ENCODE assay signal across 17 mouse cellular contexts in genomic region chr2:165976874-165977273, GRCm38 (mm10). TPM values are rescaled to one million over a fixed set of nuclear protein-coding genes. Genes with fewer than 3 reads are reported as not detected.
DNase-seq lines count a peak whose midpoint lies in the region; ATAC-seq and TF ChIP-seq lines count a peak whose summit lies in the region.
"Had no signal": no experiment of that assay in that cellular context is flagged by ENCODE, and none has a peak within 500 bp of the region (broad histone marks: within the 10 kb centered on the region; RNA-seq: fewer than 3 reads in every experiment).

No protein-coding gene starts in this region.

- H3K4me2 ChIP-seq in liver, embryonic 13.5 days = no peak overlapping the region; the same call in 1 of the 2 replicates
- H3K4me2 ChIP-seq in forebrain, embryonic 12.5 days = no peak overlapping the region
- H3K4me2 ChIP-seq: neural tube, embryonic 12.5 days had no signal

- no peak overlapping the region for H3K9ac ChIP-seq in liver, embryonic 13.5 days
- H3K9ac ChIP-seq in forebrain, embryonic 12.5 days = no peak overlapping the region
- H3K9ac ChIP-seq: neural tube, embryonic 12.5 days had no signal

- DNase-seq in gastrocnemius, adult 2 months = no peak
- no peak for DNase-seq in gastrocnemius, postnatal 4 days (ENCODE audit: low spot score in 2 of 2)
- peak; percentile 42 for DNase-seq in A20 (ENCODE audit: low read depth, low spot score)
- no peak for DNase-seq in liver, embryonic 13.5 days
- no peak for DNase-seq in retina, embryonic 14.5 days (ENCODE audit: low spot score)
- no peak for DNase-seq in cerebellum, adult 8-10 months
- DNase-seq: adrenal gland, adult 8-10 months; layer of hippocampus, adult 9-11 months; left cerebral cortex, postnatal 4 days; midbrain, embryonic 14.5 days; retina, postnatal 1 day; thymus, adult 18-20 months had no signal

- TF ChIP-seq CTCF in gastrocnemius, adult 2 months (IDR thresholded peaks at IDR 0.05) = no peak

- peak; percentile 54 for ATAC-seq in liver, embryonic 13.5 days (ENCODE audit: low read depth)
- no peak for ATAC-seq in forebrain, embryonic 12.5 days (ENCODE audit: low FRiP score)
- ATAC-seq: hindbrain, postnatal 0 days had no signal

- peak overlapping the region; percentile 74 for H3K27ac ChIP-seq in gastrocnemius, adult 2 months
- peak overlapping the region; percentile 52 for H3K27ac ChIP-seq in brown adipose tissue, adult 24 weeks (replicated peaks; ENCODE audit: low read depth, low read length)
- H3K27ac ChIP-seq in liver, embryonic 13.5 days = no peak overlapping the region
- no peak overlapping the region for H3K27ac ChIP-seq in forebrain, embryonic 12.5 days
- H3K27ac ChIP-seq: hindbrain, postnatal 0 days; kidney, postnatal 0 days; neural tube, embryonic 12.5 days had no signal

- no peak overlapping the region for H3K4me3 ChIP-seq in gastrocnemius, adult 2 months
- H3K4me3 ChIP-seq in brown adipose tissue, adult 24 weeks (ENCODE audit: insufficient read depth, low read depth, low read length) = no peak overlapping the region
- no peak overlapping the region for H3K4me3 ChIP-seq in liver, embryonic 13.5 days (replicated peaks)
- H3K4me3 ChIP-seq in forebrain, embryonic 12.5 days (replicated peaks) = no peak overlapping the region
- H3K4me3 ChIP-seq: neural tube, embryonic 12.5 days had no signal

- 36% methylated on average over 5 of the region's 5 CpGs for WGBS in liver, embryonic 13.5 days (ENCODE audit: insufficient replicate concordance)
- WGBS in forebrain, embryonic 12.5 days = 65% methylated on average over 5 of the region's 5 CpGs

- H3K36me3 ChIP-seq in liver, embryonic 13.5 days = no peaks in the 10 kb centered on the region
- no peaks in the 10 kb centered on the region for H3K36me3 ChIP-seq in forebrain, embryonic 12.5 days (replicated peaks)
- H3K36me3 ChIP-seq: neural tube, embryonic 12.5 days had no signal

- peaks cover 23% of the 10 kb centered on the region for H3K4me1 ChIP-seq in brown adipose tissue, adult 24 weeks (ENCODE audit: control insufficient read depth, insufficient read depth, insufficient read length, low read length)
- peaks cover 21% of the 10 kb centered on the region for H3K4me1 ChIP-seq in liver, embryonic 13.5 days (replicated peaks)
- H3K4me1 ChIP-seq in forebrain, embryonic 12.5 days = no peaks in the 10 kb centered on the region
- H3K4me1 ChIP-seq: neural tube, embryonic 12.5 days had no signal

- no peaks in the 10 kb centered on the region for H3K9me3 ChIP-seq in liver, embryonic 13.5 days (replicated peaks)
- 0 out of 2 replicates have a peak, but pooled peaks cover 3% of the 10 kb centered on the region for H3K9me3 ChIP-seq in forebrain, embryonic 12.5 days
- H3K9me3 ChIP-seq: neural tube, embryonic 12.5 days had no signal

- intact Hi-C loops in gastrocnemius, adult 2 months (cut with DNase I) = no loop called here

- no peaks in the 10 kb centered on the region for H3K27me3 ChIP-seq in liver, embryonic 13.5 days
- no peaks in the 10 kb centered on the region for H3K27me3 ChIP-seq in forebrain, embryonic 12.5 days
- H3K27me3 ChIP-seq: neural tube, embryonic 12.5 days had no signal

RNA-seq across cellular contexts. Expression of gene Ncoa3, which starts 15.6 kb away (rescaled TPM):
- total RNA-seq in gastrocnemius, adult 2 months (2021) = 10 to 100 TPM; 21.0 to 24.8 TPM
- total RNA-seq in gastrocnemius, postnatal 4 days (2021) = 10 to 100 TPM; 17.2 to 21.9 TPM
- polyA plus RNA-seq in brown adipose tissue, adult 24 weeks (2012; ENCODE audit: insufficient read depth, insufficient read length, missing spikeins) = 7.8 and 10.1 TPM in 2 replicates
- polyA plus RNA-seq in liver, embryonic 13.5 days (2015; fragmentation: Nextera tagmentation; extraction: Ambion mirVana) = 3.5 and 4.5 TPM in 2 replicates
- polyA plus RNA-seq in forebrain, embryonic 12.5 days (2016; fragmentation: Nextera tagmentation; extraction: Ambion mirVana) = 12.9 and 13.2 TPM in 2 replicates

Comparison
In these comparisons a context has a peak if more than half of its experiments do, and no peak if none do; other contexts are left out.
1. H3K27ac ChIP-seq: peak in gastrocnemius, adult 2 months (single experiment) and brown adipose tissue, adult 24 weeks (single experiment); none in liver, embryonic 13.5 days (single experiment) and forebrain, embryonic 12.5 days (single experiment).